Mouse (Mus musculus) small intestine, adult 2 months (tissue): ENCODE results near the gene N4bp2.

ENCODE experiments used
- CTCF ChIP-seq: fragments of 200-500 bp; IDR thresholded peaks from 2 replicates; pipeline ENCODE4 v1.5.1; 2012; ENCODE audit warnings: low read depth, mild to moderate bottlenecking, control low read depth, inconsistent platforms, low read length, moderate library complexity, mixed read lengths; ENCODE audit not compliant: insufficient replicate concordance, insufficient read length; ENCODE audit errors: extremely low read depth
- POLR2A ChIP-seq: fragments of 200-500 bp; IDR thresholded peaks from 2 replicates; pipeline ENCODE4 v1.6.1; 2012; ENCODE audit warnings: low read depth, mild to moderate bottlenecking, control low read depth, inconsistent platforms, low read length, moderate library complexity

GRCm38 (mm10) chr5:65866591-65866990, 103.3 kb downstream of the N4bp2 start:
- TF ChIP-seq POLR2A (no peak), CTCF (no peak)
